Mouse (Mus musculus) heart, adult 2 months (tissue): ENCODE data around the gene Dkk2.

Experiments
- CTCF ChIP-seq: fragments of 200-600 bp; IDR thresholded peaks from 2 replicates; pipeline ENCODE4 v1.8.1; 2022; ENCODE audit warnings: antibody characterized with exemption, mild to moderate bottlenecking, moderate library complexity
- EP300 ChIP-seq: fragments of 200-500 bp; IDR thresholded peaks from 2 replicates; pipeline ENCODE4 v1.6.1; 2011; ENCODE audit warnings: low read depth, low read length, control low read depth; ENCODE audit not compliant: insufficient read depth
- POLR2A ChIP-seq: fragments of 200-500 bp; IDR thresholded peaks from 2 replicates; pipeline ENCODE4 v1.6.1; 2011; ENCODE audit warnings: mild to moderate bottlenecking, low read depth, low read length, control low read depth; ENCODE audit not compliant: insufficient read depth

GRCm38 (mm10) chr3:132103020-132103419 lies 17.9 kb downstream of the Dkk2 start:
- TF ChIP-seq CTCF (no peak), POLR2A (no peak), EP300 (no peak)
